Mouse (Mus musculus): ENCODE data around the gene Lsr.

DNA sequence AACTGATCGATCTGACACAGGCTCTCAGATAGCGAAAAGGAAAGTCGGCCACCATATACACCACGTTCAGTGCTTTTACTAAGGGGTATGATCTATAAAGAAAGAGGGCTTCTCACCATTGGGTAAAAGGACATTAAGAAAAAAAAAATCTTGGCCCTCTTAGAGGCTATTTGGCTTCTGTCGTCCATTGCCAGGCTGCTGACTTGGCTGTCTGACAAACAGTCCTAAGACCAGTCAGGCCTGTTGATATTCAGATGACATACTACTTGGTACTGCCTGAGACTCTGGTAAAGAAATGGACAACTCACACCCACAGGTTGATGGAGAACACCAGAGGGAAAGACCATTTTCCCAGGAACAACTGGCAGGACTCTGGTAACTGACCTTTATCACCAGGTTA lies 39.7 kb upstream of the Lsr start:
- TF ChIP-seq CTCF (IDR thresholded peaks at IDR 0.05) (no peak), EP300 (IDR thresholded peaks at IDR 0.05) (no peak)

Measured in lung, postnatal 0 days (tissue).